Mouse (Mus musculus) heart, postnatal 36 days (tissue): ENCODE results near the gene Syncrip. TPM values are rescaled to one million over a fixed set of nuclear protein-coding genes. Genes with fewer than 3 reads are reported as not detected.

Experiments
- total RNA-seq, 2 experiments: library from RNA; stranded (reverse); gene quantifications; 2 replicates each; pipeline ENCODE4 v1.2.3; 2021

The Syncrip gene
- total RNA-seq, 2 experiments from 2014 or later, result 59.9 to 63.2 TPM

Other genes starting within 250 kb of the Syncrip start
- gene Nt5e, start 155.4 kb downstream of the Syncrip start, total RNA-seq, result 10 to 100 TPM; 13.0 to 14.1 TPM
- 10 to 100 TPM; 22.7 to 24.0 TPM for gene Snx14, start 43.6 kb downstream of the Syncrip start, total RNA-seq
- 1 to 10 TPM in 1 of 2 experiments, not detected in 1; 1.7 TPM for gene Gm20537, start 26.0 kb downstream of the Syncrip start, total RNA-seq
- 10 to 100 TPM in 1 of 2 experiments, 1 to 10 TPM in 1; 9.2 to 10.1 TPM for gene Zfp949, start 65.4 kb upstream of the Syncrip start, total RNA-seq
- gene Trim43a, start 98.3 kb upstream of the Syncrip start, total RNA-seq, result under 1 TPM in 1 of 2 experiments, not detected in 1; 0.16 TPM
- gene Mthfsl, start 237.7 kb upstream of the Syncrip start, total RNA-seq, result 10 to 100 TPM; 15.9 to 21.5 TPM
- gene Bcl2a1d, start 249.3 kb upstream of the Syncrip start, total RNA-seq, result 1 to 10 TPM in 1 of 2 experiments, not detected in 1; 1.2 TPM